Mouse (Mus musculus) limb, embryonic 13.5 days (tissue): ENCODE measurements around the gene Itgae. TPM values are rescaled to one million over a fixed set of nuclear protein-coding genes. Genes with fewer than 3 reads are reported as not detected.

Experiments used
- ATAC-seq: fragments of 200-750 bp; cut with Nextera tagmentation; 2 replicates; pipeline ENCODE4 v1.8.0; 2017; ENCODE audit warnings: low read depth, moderate number of reproducible peaks, moderate TSS enrichment; ENCODE audit not compliant: low FRiP score
- H3K27ac ChIP-seq: fragments of 300-500 bp; sonication (generic); 2 replicates; pipeline ENCODE4 v1.5.1; 2015; ENCODE audit warnings: inconsistent platforms, mild to moderate bottlenecking, moderate library complexity
- H3K27me3 ChIP-seq: fragments of 300-500 bp; sonication (generic); 2 replicates; pipeline ENCODE4 v1.6.1; 2015; ENCODE audit warnings: mild to moderate bottlenecking, inconsistent platforms
- H3K36me3 ChIP-seq: fragments of 300-500 bp; sonication (generic); 2 replicates; pipeline ENCODE4 v1.6.1; 2015; ENCODE audit warnings: inconsistent platforms, mild to moderate bottlenecking, moderate library complexity
- H3K4me1 ChIP-seq: fragments of 300-500 bp; sonication (generic); 2 replicates; pipeline ENCODE4 v1.6.1; 2015; ENCODE audit warnings: inconsistent platforms
- H3K4me2 ChIP-seq: fragments of 300-500 bp; sonication (generic); replicated peaks from 2 replicates; pipeline ENCODE4 v1.6.1; 2015; ENCODE audit warnings: inconsistent platforms, mild to moderate bottlenecking, moderate library complexity
- H3K4me3 ChIP-seq: fragments of 300-500 bp; sonication (generic); 2 replicates; pipeline ENCODE4 v1.5.1; 2015; ENCODE audit warnings: moderate library complexity, mild to moderate bottlenecking, inconsistent platforms
- H3K9ac ChIP-seq: fragments of 300-500 bp; sonication (generic); 2 replicates; pipeline ENCODE4 v1.6.1; 2015; ENCODE audit warnings: mild to moderate bottlenecking, inconsistent platforms
- H3K9me3 ChIP-seq: fragments of 300-500 bp; sonication (generic); 2 replicates; pipeline ENCODE4 v1.6.1; 2016; ENCODE audit warnings: inconsistent platforms
- WGBS: fragments of 180-500 bp; shearing (Covaris S2); methylation state at CpG from one replicate; pipeline ENCODE4 v1.1.7; 2015; 5-methylcytosine and 5-hydroxymethylcytosine counted together
- polyA plus RNA-seq: library from polyadenylated mRNA; unstranded; fragments of >200 nt; fragmentation: Nextera tagmentation; extraction: Ambion mirVana; gene quantifications from 2 replicates; pipeline ENCODE4 v1.2.1, GENCODE M21; 2015

The Itgae gene
- polyA plus RNA-seq, 1 experiment from 2014 or later, result 0.57 TPM

DNA sequence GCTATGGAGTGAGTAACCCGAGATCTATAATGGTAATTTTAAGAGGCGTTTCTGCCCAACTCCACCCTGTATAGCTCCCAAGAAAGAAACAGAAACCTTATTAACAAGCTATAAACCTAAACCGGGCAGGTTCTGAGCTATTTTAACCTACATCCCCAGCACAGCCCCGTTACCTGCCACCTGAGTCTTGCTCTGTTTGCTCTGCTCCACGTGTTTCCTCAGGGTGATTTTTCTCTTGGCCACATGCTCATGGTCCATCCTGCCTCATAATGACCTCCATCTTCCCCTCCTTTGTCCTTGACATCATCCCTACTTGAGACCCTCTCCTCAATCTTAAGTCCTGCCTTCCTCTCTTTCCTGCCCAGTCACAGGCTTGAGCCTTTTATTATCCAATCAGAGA lies 43.8 kb downstream of the Itgae start:
- no peak overlapping the region for H3K27ac ChIP-seq
- ATAC-seq, result no peak
- peaks cover 31% of the 10 kb centered on the region for H3K36me3 ChIP-seq
- no peaks in the 10 kb centered on the region for H3K27me3 ChIP-seq
- no peak overlapping the region for H3K9ac ChIP-seq
- H3K4me1 ChIP-seq, result peaks cover 40% of the 10 kb centered on the region
- 42% methylated on average over 5 of the region's 5 CpGs for WGBS
- peak overlapping the region; percentile 46 for H3K4me2 ChIP-seq
- 0 out of 2 replicates have a peak, but pooled peaks cover 3% of the 10 kb centered on the region for H3K9me3 ChIP-seq
- H3K4me3 ChIP-seq, result peak overlapping the region; percentile 15; the same call in 1 of the 2 replicates

GRCm38 (mm10) chr11:73136587-73136986 lies 46.2 kb downstream of the Itgae start:
- no peak for ATAC-seq
- peaks cover 40% of the 10 kb centered on the region for H3K4me1 ChIP-seq
- no peak overlapping the region for H3K27ac ChIP-seq
- peak overlapping the region; percentile 85; the same call in 1 of the 2 replicates for H3K9ac ChIP-seq
- H3K9me3 ChIP-seq, result 0 out of 2 replicates have a peak, but pooled peaks cover 3% of the 10 kb centered on the region
- 78% methylated on average over 6 of the region's 6 CpGs for WGBS
- peak overlapping the region; percentile 83 for H3K4me2 ChIP-seq
- H3K36me3 ChIP-seq, result peaks cover 21% of the 10 kb centered on the region
- H3K27me3 ChIP-seq, result no peaks in the 10 kb centered on the region
- peak overlapping the region; percentile 89 for H3K4me3 ChIP-seq

- no peak for ATAC-seq
- Histone ChIP-seq H3K4me1 (peaks cover 40% of the 10 kb centered on the region), H3K9me3 (0 out of 2 replicates have a peak, but pooled peaks cover 3% of the 10 kb centered on the region), H3K27me3 (no peaks in the 10 kb centered on the region), H3K4me3 (peak overlapping the region; percentile 89), H3K36me3 (peaks cover 18% of the 10 kb centered on the region), H3K27ac (no peak overlapping the region), H3K9ac (peak overlapping the region; percentile 85), H3K4me2 (peak overlapping the region; percentile 83)
- WGBS, result 39% methylated on average over 11 of the region's 11 CpGs
These were observed 46.7 kb downstream of the Itgae start for GRCm38 (mm10) chr11:73137116-73137515.

- 0 out of 2 replicates have a peak, but pooled peaks cover under 1% of the 10 kb centered on the region for H3K9me3 ChIP-seq
These were observed 47.5 kb downstream of the Itgae start, which contains the start of gene Haspin for GRCm38 (mm10) chr11:73137591-73138501. TSS of gene Haspin (minus strand) at chr11:73138294.

DNA sequence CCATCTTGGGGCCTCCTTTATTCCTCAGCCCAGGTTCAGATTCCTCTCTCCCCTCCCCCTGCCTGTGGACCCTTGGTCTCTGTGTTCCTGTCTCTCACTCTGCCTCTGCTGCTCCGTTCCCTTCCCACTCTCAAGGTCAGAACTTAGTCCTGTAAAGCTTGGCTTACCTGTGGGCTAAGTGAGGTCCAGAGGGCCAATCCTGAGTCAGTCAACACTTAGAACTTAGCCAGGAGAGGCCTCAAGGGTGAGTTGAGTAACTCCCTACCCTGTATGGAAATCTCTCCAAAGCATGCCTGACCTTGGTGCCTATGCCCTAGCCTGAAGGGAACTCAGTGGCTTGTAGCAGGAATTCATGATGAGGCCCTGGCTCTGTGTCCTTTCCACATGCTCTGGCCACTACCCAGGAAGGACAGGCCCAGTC lies 53.9 kb downstream of the Itgae start:
- no peaks in the 10 kb centered on the region for H3K9me3 ChIP-seq
- H3K27ac ChIP-seq, result no peak overlapping the region
- no peaks in the 10 kb centered on the region for H3K36me3 ChIP-seq
- no peak for ATAC-seq
- H3K27me3 ChIP-seq, result no peaks in the 10 kb centered on the region
- H3K4me2 ChIP-seq, result no peak overlapping the region
- H3K4me3 ChIP-seq, result no peak overlapping the region
- WGBS, result 69% methylated on average over 1 of the region's 1 CpGs
- no peaks in the 10 kb centered on the region for H3K4me1 ChIP-seq
- no peak overlapping the region for H3K9ac ChIP-seq

More at GRCm38 (mm10) chr11:73137591-73138501, 47.5 kb downstream of the Itgae start, which contains the start of gene Haspin:
- Histone ChIP-seq H3K4me2 (peak within 1 kb of the TSS; percentile 83), H3K4me3 (peak within 1 kb of the TSS; percentile 89), H3K27ac (no peak within 1 kb of the TSS), H3K36me3 (peaks cover 11% of the 10 kb centered on the region), H3K27me3 (no peaks in the 10 kb centered on the region), H3K4me1 (peaks cover 40% of the 10 kb centered on the region), H3K9ac (peak within 1 kb of the TSS; percentile 85)
- peak; percentile 91 for ATAC-seq
- under 1% methylated on average over 81 of the region's 84 CpGs for WGBS

DNA sequence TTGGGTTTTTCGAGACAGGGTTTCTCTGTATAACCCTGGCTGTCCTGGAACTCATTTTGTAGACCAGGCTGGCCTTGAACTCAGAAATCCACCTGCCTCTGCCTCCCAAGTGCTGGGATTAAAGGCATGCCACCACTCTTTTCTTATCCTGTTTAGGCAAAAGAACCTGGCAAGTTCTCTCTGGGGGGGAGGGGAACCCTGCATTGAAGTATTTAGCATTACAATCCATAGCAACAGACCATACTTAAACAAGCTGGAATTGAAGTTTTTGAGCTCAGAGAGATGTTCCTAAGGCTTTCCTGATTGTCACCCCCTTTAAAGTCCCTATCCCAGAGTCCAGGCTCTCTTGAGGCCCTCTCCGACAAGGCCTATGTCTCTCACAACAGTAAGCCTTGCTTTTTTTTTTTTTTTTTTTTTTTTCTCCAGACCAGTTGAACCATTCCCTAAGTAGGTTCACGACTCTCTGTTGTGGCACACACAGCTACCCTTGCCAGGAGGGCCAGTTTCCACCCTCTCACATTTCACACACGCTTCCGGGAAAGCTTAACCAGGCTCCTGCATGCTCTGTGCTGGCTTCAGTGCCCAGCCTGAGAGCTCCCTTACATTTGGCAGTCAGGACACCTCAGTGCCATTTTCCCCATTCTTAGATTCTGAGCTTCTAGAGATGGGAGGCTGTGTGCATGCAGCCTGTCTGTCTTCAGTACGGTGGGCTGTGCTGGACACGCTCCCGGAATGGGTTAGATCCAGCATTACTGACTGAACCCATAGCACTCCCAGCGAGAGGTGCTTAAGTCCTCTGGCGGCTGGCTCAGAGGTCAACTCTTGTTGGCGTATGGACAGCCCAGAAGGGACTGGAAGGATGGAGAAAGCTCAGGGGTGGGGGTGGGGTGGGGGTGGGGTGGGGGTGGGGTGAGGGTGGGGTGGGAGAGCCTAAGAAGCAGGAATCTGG lies 55.9 kb downstream of the Itgae start:
- no peak overlapping the region for H3K4me3 ChIP-seq
- no peak for ATAC-seq
- WGBS, result 58% methylated on average over 11 of the region's 11 CpGs
- H3K27me3 ChIP-seq, result no peaks in the 10 kb centered on the region
- no peak overlapping the region for H3K27ac ChIP-seq
- no peaks in the 10 kb centered on the region for H3K9me3 ChIP-seq
- H3K4me1 ChIP-seq, result no peaks in the 10 kb centered on the region
- no peaks in the 10 kb centered on the region for H3K36me3 ChIP-seq
- H3K4me2 ChIP-seq, result no peak overlapping the region
- 0 out of 2 replicates have a peak overlapping the region, but pooled peaks have one; percentile 2 for H3K9ac ChIP-seq

GRCm38 (mm10) chr11:73146975-73147365 lies 56.6 kb downstream of the Itgae start:
- Histone ChIP-seq H3K27me3 (no peaks in the 10 kb centered on the region), H3K9me3 (no peaks in the 10 kb centered on the region), H3K4me3 (no peak overlapping the region), H3K36me3 (no peaks in the 10 kb centered on the region), H3K4me2 (no peak overlapping the region), H3K27ac (no peak overlapping the region), H3K9ac (no peak overlapping the region), H3K4me1 (no peaks in the 10 kb centered on the region)
- 55% methylated on average over 7 of the region's 7 CpGs for WGBS
- no peak for ATAC-seq

DNA sequence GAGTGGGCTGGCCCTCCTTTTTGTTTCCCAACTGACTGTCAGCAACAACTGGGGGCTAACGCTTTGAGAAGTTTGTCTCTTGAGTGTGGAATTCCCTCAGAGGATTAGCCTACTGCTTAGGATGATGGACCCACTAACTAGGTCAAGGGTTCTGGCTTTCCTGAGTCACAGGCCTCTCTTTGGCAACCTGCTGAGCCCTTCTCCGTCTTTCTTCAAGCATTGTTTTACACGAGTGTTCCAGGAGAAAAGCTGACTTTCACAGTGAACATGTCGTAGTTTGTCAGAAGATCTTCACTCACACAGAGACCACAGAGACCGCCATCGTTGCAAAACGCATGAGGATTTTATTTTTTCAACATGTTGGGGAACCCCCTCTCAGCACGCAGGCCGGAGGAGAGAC lies 57.8 kb downstream of the Itgae start:
- H3K36me3 ChIP-seq, result no peaks in the 10 kb centered on the region
- no peak for ATAC-seq

GRCm38 (mm10) chr11:73155071-73155470 lies 64.7 kb downstream of the Itgae start:
- H3K9me3 ChIP-seq, result no peaks in the 10 kb centered on the region
- no peak overlapping the region for H3K27ac ChIP-seq
- no peak overlapping the region for H3K4me2 ChIP-seq
- H3K9ac ChIP-seq, result no peak overlapping the region
- H3K4me1 ChIP-seq, result peaks cover 3% of the 10 kb centered on the region
- 65% methylated on average over 6 of the region's 6 CpGs for WGBS
- no peak for ATAC-seq
- no peaks in the 10 kb centered on the region for H3K36me3 ChIP-seq
- no peak overlapping the region for H3K4me3 ChIP-seq
- H3K27me3 ChIP-seq, result peaks cover 30% of the 10 kb centered on the region

More for the DNA sequence above, 57.8 kb downstream of the Itgae start:
- H3K27ac ChIP-seq, result no peak overlapping the region
- no peak overlapping the region for H3K4me2 ChIP-seq
- WGBS, result 79% methylated on average over 9 of the region's 9 CpGs
- no peaks in the 10 kb centered on the region for H3K27me3 ChIP-seq
- no peak overlapping the region for H3K9ac ChIP-seq
- no peak overlapping the region for H3K4me3 ChIP-seq
- no peaks in the 10 kb centered on the region for H3K9me3 ChIP-seq
- H3K4me1 ChIP-seq, result no peaks in the 10 kb centered on the region

GRCm38 (mm10) chr11:73159957-73160810 lies 69.8 kb downstream of the Itgae start, which contains the start of gene P2rx5:
TSS of gene P2rx5 (plus strand) at chr11:73160421.
- Histone ChIP-seq H3K4me2 (peak within 1 kb of the TSS; percentile 82), H3K9ac (peak within 1 kb of the TSS; percentile 66), H3K4me3 (peak within 1 kb of the TSS; percentile 48), H3K4me1 (peaks cover 13% of the 10 kb centered on the region), H3K9me3 (no peaks in the 10 kb centered on the region), H3K27me3 (peaks cover 51% of the 10 kb centered on the region), H3K36me3 (no peaks in the 10 kb centered on the region), H3K27ac (no peak within 1 kb of the TSS)
- peak; percentile 34; the same call in 1 of the 2 replicates for ATAC-seq
- whole genome bisulfite sequencing, result 2% methylated on average over 49 of the region's 49 CpGs

GRCm38 (mm10) chr11:73160811-73161200 lies 70.4 kb downstream of the Itgae start:
- peaks cover 13% of the 10 kb centered on the region for H3K4me1 ChIP-seq
- H3K9me3 ChIP-seq, result no peaks in the 10 kb centered on the region
- H3K36me3 ChIP-seq, result no peaks in the 10 kb centered on the region
- no peak overlapping the region for H3K27ac ChIP-seq
- WGBS, result 20% methylated on average over 6 of the region's 6 CpGs
- ATAC-seq, result peak; percentile 66; the same call in 1 of the 2 replicates
- no peak overlapping the region; the same call in 1 of the 2 replicates for H3K9ac ChIP-seq
- peaks cover 51% of the 10 kb centered on the region for H3K27me3 ChIP-seq
- peak overlapping the region; percentile 48 for H3K4me3 ChIP-seq
- peak overlapping the region; percentile 82 for H3K4me2 ChIP-seq
